Mouse (Mus musculus) lung, postnatal 10 days (tissue): ENCODE results near the gene Chic2.
A peak's percentile ranks its signal among the peaks of the same experiment; 100 is the strongest.

Source experiments
- DNase-seq: peaks from one replicate; pipeline ENCODE4 v3.0.0; 2021

Chic2 gene

DNA sequence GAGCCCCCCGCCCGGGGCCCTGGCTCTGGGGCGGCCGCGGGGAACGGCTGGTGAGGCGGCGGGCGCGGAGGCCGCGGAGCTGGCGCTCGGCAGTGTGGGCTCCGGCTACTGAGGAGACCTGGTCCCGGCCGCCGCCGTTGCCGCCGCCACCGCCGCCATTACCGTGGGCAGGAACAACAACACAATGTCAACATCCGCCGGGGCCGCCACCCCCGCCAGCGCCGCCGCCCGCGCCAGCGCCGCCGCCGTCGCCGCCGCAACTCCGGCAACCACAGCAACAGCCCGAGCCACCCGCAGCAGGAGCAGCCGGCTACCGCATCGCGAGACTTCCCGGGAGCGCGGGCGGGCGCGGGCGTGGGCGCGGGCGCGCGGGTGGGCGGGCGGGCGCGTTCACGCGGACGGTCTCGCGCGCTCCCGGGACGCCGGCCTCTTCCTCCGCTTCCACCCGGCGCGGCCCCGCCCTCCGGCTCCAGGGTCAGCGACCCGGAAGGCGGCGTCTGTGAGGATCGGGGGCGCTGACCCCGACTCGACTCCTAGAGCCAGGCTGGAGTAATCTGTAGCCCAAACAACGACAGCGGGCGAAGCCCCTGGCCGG is at the start of gene Chic2:
Gene Chic2 (minus strand): TSS at position 465 of the 595 bp plus-strand sequence.
- DNase-seq = peak; percentile 91

DNA sequence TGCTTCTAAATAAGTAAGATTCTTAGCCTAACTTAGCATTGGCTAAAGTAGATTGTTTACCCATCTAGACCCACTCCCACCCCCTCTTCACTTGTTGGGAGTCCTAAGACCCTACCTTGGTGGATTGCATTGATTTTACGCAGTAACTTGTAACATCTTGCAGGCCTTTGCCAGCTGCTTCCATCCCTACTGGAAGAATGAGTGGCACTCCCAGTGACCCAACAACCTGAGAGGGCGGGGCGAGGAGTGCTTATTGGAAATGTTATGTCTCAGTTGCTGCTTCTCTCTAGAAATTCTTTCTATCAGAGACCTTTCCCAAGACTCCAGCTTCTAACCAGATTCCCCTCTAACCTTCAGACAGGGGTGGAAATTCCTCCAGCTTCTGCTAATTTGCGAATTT is 41.3 kb upstream of the Chic2 start:
- no peak for DNase-seq

DNA sequence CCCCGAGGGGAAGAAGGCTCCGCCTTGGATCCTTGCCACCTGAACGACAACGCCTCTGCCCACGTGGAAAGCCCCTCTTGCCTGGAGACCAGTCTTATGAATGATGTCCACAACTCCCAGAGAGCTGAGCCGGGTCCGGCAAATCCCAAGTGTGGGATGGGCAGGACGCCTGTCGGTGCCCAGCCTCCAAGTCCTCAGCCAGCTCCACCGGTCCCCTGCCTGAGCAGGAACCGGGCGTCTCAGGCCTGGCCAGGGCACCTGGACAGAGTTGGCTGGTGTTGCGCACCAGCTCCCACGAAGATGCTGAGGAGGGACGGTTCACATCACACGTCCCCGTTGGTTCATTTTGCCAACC is 40.9 kb upstream of the Chic2 start:
- DNase-seq = no peak

DNA sequence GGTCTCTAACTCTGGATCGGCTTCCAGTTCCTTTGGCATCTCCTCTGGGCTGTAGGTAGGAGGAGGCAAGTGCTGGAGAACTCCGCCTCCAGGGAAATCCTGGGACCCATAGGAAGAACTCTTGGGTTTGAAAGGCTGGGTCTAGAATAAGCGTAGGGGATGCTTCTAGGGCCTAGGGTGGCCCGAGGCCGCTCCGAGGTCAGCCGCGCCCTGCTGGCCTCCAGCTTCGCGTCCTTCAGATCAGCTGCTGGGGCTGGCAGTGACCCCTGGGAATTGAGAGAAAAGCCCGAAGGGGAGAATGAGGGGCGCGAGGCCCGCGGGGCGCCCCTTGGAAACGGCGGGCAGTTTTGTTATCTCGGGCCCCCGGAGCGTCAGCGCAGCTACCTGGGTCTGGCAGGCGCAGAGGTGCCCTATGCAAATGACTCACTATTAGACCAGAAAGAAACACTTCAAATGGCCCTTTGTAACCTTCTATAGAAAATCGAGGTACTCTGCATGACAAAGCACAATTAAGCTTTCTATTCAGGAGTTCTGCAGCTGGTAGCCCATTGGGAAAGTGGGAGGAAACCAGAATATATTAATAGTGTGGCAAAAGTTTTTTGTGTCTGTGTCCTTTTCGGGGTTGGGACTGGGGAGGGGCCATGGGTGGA is 40.4 kb upstream of the Chic2 start:
- DNase-seq = no peak

DNA sequence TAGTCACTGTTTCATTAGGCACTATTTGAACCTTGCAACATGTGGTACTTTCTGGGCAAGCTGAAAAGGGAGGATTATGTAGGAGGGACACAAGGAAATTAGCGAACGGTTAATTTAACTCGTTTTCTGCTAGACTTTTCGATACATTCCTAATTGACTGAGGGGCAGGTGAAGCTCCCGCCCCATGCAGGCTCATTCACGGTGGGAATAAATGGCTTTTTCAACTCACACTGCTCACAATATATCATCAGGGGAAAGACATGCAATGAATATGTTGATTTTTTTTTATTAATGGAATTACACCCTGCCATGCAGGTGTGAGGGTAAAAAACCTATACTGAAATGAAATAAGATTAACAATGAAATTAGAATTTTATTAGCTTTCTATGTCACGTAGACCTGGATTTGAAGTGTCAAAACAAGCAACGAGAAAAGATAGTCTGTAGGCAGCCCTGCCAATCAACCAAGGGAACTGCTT is 39.9 kb upstream of the Chic2 start:
- DNase-seq = no peak

DNA sequence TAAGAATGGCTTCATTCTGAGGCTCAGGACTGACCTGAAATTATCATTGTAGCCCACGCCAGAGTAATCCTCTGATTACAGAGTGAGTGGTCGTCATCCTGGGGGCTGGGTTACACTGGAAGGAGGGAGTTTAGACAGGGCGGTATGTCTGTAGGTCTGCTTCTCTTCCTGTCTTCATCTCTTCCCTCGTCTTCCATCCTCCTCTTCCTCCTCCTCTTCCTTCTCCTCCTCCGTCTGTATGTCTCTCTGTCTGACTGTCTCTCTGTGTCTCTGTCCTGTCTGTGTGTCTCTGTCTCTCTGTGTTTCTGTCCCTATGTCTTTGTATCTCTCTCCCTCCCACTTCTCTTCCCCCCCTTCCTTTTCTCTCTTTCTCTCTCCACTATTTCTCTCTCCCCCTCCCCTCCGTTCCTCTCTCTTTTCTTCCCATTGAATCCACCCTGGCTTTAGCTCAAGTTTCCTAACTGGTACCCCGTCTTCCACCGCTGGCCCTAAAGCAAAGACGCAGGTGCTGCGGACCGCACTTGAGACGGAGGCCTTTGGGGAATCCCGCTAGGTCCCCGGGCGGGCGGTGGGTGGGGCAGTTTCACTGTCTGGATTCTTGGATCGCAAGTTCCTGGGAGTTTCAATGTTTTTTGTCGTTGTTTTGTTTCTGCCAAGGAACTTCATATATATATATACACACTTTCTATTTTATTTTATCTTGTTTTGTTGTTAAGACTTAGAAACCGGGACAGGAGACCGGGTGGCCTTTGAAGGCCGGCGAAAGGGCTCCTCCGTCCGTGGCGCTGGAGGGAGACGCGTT is 39.2 kb upstream of the Chic2 start:
- no peak for DNase-seq

DNA sequence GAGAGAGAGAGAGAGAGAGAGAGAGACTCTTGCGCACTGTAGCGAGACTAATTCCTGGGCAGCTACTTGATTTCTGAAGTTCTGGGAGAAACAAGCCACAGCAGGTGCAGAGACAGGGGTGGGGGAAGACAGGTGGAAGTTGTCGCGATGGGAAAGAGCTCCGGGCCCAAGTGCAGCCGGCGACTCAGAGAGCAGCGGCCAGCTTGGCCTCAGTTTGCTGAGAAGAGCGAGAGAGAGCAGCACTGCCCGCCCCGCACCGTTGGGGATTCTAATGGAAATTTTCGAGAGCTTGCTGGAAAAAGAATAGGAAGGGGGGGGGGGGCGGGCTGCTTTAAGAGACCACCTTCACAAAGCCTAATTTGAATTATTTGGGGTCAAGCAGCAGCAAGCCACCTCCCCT is 38.5 kb upstream of the Chic2 start:
- no peak for DNase-seq

DNA sequence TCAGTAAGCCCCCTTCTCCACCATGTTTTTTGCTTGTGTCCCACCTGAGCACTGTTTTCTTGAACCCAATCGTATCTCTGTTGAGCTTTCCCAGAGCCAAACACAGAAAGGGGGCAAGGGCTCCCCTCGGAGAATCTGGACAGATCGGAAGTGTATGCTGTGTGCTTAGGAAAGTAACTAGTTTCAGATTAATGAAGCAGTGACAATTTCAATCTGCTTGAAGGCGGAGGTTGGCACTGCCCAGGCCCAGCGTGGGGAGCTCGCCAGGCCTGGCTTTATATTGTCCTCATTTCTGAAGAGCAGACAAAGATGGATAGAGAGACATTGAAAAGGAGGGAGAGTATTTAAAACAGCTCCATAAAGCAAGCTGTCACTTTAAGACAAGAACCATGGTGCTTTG is 37.9 kb upstream of the Chic2 start:
- no peak for DNase-seq

DNA sequence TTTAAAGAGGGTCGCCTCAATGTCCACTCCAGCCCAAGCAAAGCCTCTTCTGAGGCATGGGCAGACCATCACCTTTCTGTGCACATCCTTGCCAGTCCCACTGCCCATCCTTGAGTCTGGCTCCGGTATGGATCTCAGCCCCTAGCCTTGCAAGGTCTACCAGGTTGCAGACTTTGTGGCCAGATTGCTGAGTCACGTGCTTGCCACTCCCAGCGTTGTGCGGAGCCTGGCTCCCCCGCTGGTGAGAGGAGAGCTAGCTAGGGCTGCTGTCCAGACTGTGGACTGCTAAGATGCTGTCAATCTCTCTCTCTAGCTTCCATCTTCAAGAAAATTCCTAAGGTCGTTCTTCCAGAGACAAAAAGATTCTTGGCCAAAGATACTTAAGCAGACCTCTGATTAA is 35.0 kb upstream of the Chic2 start:
- no peak for DNase-seq

DNA sequence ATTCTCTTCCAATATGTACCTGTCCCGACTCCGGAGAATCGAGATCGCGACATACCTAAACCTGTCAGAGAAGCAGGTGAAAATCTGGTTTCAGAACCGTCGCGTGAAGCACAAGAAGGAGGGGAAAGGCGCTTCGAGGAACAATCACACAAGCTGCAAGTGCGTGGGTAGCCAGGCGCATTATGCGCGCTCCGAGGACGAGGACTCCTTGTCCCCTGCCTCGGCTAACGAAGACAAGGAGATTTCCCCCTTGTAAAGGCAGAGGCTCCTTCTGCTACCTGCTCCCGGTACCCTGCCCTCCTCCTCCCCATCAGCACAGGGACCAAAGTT is 32.4 kb upstream of the Chic2 start:
- no peak for DNase-seq

DNA sequence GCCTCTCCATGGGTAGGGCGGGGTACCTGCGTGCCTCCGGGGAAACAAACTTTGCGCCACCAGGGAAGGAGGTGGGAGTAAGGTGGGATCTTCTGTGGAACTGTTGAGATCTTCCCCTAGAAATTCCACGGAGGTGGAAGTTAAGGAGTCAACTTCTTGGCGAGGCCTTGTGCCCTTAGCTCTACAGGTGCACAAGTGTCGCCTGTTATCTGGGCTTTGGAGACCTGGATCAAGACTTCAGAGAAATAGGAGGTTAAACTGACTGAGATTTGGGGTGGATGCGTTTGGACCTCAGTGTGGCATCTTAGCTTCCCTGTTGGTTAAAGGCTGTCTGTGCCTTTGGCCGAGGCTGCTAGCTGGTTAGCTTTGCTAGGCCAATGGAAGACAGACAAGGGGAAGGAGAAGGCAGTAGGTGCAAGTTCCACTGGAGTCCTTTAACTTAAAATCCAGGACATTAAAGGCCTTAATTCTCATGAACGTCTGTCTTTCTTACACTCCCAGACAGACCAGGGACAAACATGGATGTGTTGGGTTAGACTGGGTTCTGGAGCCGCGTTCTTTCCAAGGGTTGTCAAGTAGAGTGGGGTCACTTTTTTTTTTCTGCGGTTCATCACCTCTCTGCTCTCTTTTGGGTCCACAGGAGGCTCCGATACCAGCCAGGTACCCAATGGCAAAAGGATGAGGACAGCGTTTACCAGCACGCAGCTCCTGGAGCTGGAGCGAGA is 31.9 kb upstream of the Chic2 start:
- DNase-seq = no peak

DNA sequence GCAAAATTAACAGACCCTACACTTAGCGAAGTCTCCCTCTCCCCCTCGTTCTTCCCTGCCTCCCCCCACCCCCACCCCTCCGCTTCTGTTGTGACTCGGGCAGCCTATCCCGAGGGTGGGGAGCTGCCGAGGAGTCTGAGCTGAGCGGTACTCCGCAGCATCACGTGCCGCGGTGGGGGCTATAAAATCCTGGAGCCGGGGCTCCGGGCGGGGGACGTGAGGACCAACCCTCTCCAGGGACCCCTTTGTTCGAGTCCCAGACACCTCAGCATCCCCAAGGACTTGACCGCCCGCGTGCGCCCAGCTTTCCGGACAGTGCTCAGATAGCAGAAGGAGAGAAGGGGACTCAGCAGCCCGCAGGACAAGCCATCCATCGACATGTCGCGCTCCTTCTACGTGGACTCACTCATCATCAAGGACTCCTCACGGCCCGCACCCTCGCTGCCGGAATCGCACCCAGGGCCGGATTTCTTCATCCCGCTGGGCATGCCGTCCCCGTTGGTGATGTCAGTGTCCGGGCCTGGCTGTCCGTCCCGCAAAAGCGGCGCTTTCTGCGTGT is 30.9 kb upstream of the Chic2 start, which contains the start of gene Gsx2:
Gene Gsx2 (plus strand): TSS at position 219 of the 559 bp plus-strand sequence.
- DNase-seq = no peak

DNA sequence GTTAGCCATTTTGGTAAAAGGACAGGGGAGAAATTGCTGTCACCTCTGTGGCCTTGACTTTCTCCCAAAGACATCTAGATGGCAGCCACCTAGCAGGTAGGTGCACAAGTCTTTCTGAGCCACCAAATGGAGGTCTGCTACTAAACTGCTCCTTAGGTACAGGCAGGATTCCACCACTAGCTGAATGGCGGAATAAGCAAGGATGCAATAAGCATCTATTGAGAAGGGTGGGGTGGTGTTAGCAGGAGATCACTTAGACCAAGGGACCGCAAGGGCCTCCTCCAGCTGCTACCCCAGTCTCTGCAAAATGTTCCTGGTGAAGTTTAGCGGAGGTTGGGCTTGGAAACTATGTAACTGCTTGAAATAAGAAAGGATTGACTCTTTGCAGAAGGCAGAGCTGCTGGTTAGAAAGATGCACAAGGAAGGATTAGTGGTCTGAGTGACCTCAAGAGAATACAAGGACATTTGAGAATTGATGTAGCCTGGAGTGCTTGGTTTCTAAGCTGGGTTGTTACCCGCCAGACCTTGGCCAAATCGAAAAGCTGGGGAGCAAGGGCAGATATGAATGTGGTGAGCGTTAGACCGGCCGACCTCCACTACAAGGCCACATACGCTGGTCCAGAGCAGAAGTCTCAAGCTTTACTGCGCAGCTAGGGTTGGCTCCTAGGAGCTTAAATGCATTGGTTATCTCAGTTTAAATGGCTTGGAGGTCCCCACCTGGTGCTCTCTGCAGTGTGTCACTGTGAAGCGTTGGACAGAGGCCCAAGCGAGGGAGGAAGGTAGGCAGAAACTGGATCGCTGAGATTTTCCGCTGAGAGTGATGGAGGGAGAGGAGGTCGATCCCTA is 30.2 kb upstream of the Chic2 start:
- no peak for DNase-seq

DNA sequence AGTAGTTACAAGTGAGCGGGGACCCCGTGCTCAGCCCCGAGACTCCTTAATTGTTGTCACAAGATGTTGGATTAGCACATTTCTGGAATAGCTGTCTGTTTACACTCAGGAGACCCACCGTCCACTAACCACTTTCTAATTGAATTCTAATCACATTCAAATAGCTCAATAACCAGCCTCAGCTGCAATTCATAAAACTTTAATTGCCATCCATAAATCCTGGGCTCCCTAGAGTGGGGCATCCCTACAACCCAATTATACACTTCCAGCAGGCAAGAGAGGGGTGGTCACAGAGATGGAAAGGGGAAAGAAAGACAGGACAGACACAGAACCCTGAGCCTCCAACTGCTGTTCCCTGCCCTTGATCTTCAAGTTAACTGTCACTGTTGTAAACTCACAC is 29.6 kb upstream of the Chic2 start:
- no peak for DNase-seq

DNA sequence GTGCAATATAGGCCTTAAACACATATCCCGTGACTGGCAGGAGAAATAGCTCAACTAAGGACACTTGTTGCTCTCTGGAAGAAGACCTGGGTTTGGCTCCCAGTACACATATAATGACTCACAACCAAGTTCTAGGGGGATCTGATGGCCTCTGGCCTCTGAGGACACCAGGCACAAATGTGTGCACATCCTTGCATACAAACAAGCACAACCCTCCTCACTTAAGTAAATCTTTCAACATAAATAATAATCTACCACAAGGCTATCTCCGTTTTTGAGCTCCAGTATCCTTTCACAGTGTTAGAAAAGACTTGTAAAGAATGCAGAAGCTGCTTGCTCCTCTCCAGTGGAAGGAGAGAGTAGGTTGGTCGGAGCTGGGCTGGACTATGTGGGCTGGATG is 29.1 kb upstream of the Chic2 start:
- DNase-seq = no peak

DNA sequence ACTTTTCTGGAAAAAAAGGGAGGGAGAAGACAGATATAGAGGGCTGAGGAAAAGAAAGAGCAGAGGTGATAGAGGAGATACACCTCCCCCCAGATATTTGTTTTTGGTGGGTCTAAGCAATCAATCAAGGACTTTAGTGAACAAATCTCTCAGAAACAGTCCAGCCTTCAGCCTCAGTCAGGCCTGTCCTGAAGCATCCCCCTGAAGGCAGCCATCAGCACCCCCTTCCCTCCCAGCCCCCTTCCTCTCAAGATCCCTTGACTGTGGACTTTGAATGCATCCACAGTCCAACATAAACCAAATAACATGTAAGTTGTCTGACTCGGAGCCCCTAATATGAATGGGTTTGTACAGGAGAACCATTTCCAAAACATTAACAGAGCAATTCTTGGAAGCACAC is 28.6 kb upstream of the Chic2 start:
- DNase-seq = no peak

DNA sequence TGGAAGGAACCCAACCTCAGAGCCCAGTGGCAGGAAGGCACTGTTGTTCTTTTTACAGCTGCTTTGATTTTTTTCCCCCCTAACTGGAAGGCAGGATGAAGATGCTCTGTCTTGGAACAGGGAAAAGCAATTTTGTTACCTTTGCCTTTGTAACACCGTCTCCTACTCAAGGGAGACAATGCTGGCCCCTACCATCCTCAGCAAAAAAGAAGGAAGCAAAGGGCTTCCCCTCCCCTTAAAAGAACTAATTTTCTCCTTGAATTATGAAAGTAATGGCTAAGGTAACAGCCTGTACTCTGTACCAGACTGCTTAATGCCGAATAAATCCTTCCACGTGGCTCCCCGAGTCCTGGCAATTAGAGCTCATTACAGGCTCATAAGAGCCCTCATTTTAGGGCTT is 28.0 kb upstream of the Chic2 start:
- DNase-seq = no peak

DNA sequence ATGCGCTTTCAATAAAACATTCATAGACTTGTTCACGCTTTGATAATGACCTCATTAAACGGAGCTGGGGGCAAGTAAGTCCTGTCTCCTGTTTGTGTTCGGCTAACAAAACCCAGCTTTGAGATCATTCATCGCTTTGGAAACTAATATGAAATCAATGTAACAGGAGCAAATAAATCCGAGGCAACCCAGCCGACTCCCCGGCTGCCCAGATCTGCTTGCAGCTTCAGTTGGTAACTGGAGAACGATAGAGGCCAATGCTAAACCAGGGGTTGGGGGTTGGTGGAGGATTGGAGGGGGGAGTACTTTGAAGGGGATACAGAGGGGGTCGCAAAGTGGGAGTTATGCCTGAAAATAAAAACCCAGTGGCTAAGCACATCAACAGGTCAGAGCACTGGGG is 27.4 kb upstream of the Chic2 start:
- no peak for DNase-seq

DNA sequence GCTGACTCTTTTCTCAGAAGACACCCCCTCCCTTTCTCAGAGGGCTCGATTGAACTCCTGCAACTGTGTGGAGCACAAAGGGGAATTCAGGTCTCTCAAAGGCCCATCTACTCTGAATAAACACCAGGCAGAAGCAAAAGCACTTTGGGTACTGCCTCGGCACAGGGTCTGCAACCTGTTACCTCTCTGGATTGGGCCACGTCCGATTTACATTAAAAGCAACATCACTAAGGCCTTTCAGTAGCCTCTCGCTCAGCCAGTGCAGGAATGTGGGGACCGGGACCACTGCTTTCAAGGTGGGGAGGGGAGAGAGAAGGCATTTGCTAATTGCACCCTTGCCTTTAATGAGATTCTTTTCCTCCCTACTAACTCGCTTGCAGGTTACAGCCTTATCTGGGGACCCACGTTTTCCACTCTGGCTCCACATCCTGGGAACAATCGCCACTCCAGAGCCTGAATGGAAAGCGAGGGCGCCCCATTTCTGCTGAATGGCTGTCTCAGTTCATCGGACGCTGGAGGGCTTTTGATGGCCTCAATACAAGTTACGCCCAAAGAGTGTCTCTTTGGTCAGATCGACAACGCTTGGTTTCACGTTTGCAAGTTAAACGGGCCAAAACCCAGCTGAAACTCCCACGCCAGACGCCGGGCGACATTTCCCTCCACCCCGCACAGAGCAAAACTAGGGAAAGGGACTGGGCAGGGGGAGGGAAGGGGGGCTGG is 26.2 kb upstream of the Chic2 start:
- no peak for DNase-seq

DNA sequence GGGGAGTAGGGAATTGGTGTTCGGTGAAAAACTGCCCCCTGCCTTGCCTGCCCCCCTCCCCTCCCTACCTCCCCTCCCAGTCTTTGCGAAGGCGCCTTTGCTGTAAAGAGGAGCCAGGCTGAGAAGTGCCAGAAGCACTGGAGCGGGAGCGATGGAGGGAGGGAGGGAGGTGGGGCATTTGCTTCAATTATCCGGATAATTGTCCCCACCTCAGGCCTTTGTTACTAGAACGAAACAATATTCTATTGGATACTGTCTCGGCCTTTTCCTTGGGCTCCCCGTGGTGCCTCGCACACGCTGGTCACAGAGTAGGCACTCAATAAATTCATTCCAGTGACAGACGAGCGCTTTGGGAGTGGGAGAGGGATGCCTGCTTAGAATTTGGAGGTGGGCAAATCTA is 25.6 kb upstream of the Chic2 start:
- no peak for DNase-seq

DNA sequence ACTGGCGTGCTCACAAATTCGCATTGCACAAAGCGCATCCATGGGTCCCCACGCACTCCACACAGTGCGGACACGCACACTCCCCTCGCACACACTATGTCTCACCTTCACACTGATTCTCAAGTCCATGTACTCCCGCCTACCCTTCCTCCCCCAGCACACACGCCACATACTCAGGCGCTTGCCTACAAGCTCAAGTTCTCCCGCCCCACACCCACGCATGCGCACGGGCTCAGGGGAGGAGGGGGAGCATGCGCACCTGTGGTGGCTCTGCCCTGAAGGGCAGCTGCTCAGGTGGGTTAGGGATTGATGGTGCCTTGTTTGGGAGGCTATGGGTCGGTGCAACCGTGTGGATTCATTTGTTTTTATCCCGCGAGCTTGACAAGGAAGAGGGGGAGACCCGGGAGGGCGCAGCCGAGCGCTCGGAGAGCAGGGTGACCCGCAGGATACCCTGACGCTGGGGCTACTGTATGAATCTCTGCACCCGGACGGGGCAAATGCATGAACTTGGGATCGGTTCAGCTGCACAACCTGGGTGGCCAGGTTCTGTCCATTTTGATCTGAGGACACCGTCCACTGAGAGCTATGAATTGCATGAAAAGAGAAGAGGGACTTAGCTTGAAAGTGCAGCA is 22.7 kb upstream of the Chic2 start:
- DNase-seq = peak; percentile 46
